Mouse (Mus musculus) hindbrain, embryonic 14.5 days (tissue): ENCODE results near the gene Rrad. TPM values are rescaled to one million over a fixed set of nuclear protein-coding genes. Genes with fewer than 3 reads are reported as not detected.
A peak's percentile ranks its signal among the peaks of the same experiment; 100 is the strongest.

Source experiments
- ATAC-seq: fragments of 200-750 bp; cut with Nextera tagmentation; 2 replicates; pipeline ENCODE4 v1.8.0; 2017; ENCODE audit warnings: moderate number of reproducible peaks, mild to moderate bottlenecking, moderate TSS enrichment, moderate library complexity; ENCODE audit not compliant: low FRiP score
- DNase-seq: peaks from one replicate; pipeline ENCODE4 v3.0.0-alpha.2; 2015; ENCODE audit warnings: low spot score
- H3K27ac ChIP-seq: fragments of 300-500 bp; sonication (generic); 2 replicates; pipeline ENCODE4 v1.5.1; 2014; ENCODE audit warnings: mild to moderate bottlenecking, moderate library complexity
- H3K27me3 ChIP-seq: fragments of 300-500 bp; sonication (generic); 2 replicates; pipeline ENCODE4 v1.6.1; 2014; ENCODE audit warnings: mild to moderate bottlenecking, low read length, mixed read lengths; ENCODE audit not compliant: control insufficient read depth, insufficient read depth
- H3K36me3 ChIP-seq: fragments of 300-500 bp; sonication (generic); replicated peaks from 2 replicates; pipeline ENCODE4 v1.6.1; 2014; ENCODE audit not compliant: control insufficient read depth, insufficient read depth
- H3K4me1 ChIP-seq: fragments of 300-500 bp; sonication (generic); replicated peaks from 2 replicates; pipeline ENCODE4 v1.6.1; 2014; ENCODE audit warnings: antibody characterized with exemption, low read length, mixed read lengths; ENCODE audit not compliant: control insufficient read depth, insufficient read depth
- H3K4me2 ChIP-seq: fragments of 300-500 bp; sonication (generic); replicated peaks from 2 replicates; pipeline ENCODE4 v1.6.1; 2014; ENCODE audit warnings: mild to moderate bottlenecking, moderate library complexity
- H3K4me3 ChIP-seq: fragments of 300-500 bp; sonication (generic); replicated peaks from 2 replicates; pipeline ENCODE4 v1.5.1; 2014; ENCODE audit warnings: mild to moderate bottlenecking, low read length
- H3K9ac ChIP-seq: fragments of 300-500 bp; sonication (generic); 2 replicates; pipeline ENCODE4 v1.6.1; 2014
- H3K9me3 ChIP-seq: fragments of 300-500 bp; sonication (generic); 2 replicates; pipeline ENCODE4 v1.6.1; 2016; ENCODE audit warnings: low read length; ENCODE audit not compliant: control insufficient read depth
- WGBS: fragments of 180-500 bp; shearing (Covaris S2); extraction: QIAGEN DNeasy Blood & Tissue Kit; methylation state at CpG from one replicate; pipeline ENCODE4 v1.1.7; 2014; 5-methylcytosine and 5-hydroxymethylcytosine counted together
- polyA plus RNA-seq: library from polyadenylated mRNA; unstranded; fragments of >200 nt; fragmentation: Nextera tagmentation; extraction: Ambion mirVana; gene quantifications from 2 replicates; pipeline ENCODE4 v1.2.1, GENCODE M21; 2014

Gene Rrad
- polyA plus RNA-seq, 1 experiment from 2014 or later: 3.9 TPM

DNA sequence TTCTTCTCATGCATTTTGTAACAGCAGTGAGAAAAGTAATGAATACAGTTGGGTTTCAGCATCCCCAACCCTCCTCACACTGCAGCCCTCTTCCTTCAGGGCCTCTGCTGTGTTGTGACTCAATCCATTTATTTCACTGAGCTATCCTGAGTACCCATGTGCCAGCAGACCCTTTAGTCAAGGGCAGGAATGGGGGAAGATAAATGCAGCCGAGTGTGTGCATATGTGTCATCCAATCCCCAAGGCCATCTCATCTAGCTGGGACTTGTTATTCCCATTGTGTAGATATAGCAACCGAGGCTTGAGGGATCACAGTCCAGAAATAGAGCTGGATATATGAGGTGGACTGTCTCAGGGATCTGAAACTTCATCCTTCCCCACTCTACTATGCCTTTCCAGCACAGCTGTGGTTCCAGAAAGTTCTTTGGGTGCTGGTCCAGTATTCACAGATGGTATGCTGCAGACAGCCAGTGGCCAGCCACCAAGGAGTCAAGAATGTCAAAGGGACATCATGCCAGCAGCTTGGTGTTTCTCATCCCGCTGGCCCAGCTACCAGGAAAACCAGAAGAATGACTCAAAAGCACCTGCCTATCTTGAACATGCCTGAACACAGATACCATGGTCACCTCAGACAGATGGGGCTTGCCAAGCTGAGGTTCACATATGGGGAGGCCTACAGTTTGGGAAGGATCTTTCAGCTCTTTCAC, 4.0 kb upstream of the Rrad start:
- peaks cover 26% of the 10 kb centered on the region for H3K36me3 ChIP-seq
- peaks cover 10% of the 10 kb centered on the region for H3K4me1 ChIP-seq
- ATAC-seq (no peak), DNase-seq (no peak)
- no peak overlapping the region for H3K27ac ChIP-seq
- no peak overlapping the region for H3K9ac ChIP-seq
- peaks cover 17% of the 10 kb centered on the region for H3K27me3 ChIP-seq
- 94% methylated on average over 3 of the region's 3 CpGs for WGBS
- H3K9me3 ChIP-seq: no peaks in the 10 kb centered on the region
- no peak overlapping the region for H3K4me2 ChIP-seq
- H3K4me3 ChIP-seq: no peak overlapping the region

DNA sequence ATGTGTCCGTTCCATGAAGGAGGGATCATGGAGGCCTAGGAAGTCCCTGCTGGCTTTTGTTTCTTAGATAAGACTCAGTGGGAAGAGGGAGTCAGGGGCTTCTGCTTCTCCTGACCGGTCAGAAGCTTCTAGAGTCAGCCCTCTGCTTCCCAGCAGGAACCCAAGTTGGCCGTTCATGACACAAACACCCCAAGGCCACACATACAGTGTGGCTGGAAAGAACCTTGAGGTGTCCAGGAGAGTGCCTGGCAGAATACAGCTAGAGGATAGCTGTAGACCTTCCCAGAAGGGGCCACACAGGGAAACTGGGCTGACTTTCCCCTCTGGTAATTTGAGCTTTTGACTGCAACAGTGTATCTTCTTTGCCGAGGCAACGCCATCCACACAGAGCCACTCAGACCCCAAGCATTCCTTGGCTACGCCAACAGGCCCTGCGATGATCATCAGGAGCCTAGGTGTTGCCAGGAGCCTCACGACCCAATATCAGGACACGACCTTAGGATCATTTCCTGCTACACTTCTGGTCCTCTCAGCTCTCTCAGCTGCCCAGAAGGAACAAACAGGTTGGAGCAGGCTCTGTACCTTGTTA, 2.1 kb upstream of the Rrad start:
- no peak for ATAC-seq
- 76% methylated on average over 9 of the region's 9 CpGs for WGBS
- Histone ChIP-seq H3K4me3 (no peak overlapping the region), H3K9ac (no peak overlapping the region), H3K4me1 (peaks cover 8% of the 10 kb centered on the region; the same call in 1 of the 2 replicates), H3K9me3 (no peaks in the 10 kb centered on the region), H3K36me3 (peaks cover 14% of the 10 kb centered on the region), H3K27ac (no peak overlapping the region), H3K4me2 (no peak overlapping the region), H3K27me3 (peaks cover 27% of the 10 kb centered on the region)
- DNase-seq: no peak

DNA sequence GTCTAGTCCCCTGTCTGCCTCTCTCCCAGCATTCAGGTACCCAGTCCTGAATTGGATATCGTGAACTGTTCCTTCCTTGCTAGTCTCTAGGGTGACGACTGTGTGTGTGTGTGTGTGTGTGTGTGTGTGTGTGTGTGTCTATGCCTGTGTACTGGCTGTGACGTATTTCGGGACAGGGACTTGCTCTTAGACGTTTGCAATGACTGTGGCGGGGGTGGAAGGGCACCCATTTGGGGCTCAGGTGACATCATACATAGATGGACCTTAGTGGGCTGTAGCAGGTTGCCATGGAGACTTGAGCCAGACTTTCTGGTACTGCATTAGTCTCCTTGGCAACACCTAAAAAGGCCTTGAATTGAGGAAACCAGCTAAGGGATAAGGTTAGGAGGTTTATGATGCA, 1.4 kb upstream of the Rrad start:
- Histone ChIP-seq H3K4me3 (no peak overlapping the region), H3K9ac (no peak overlapping the region), H3K4me1 (peaks cover 8% of the 10 kb centered on the region; the same call in 1 of the 2 replicates), H3K27ac (no peak overlapping the region), H3K4me2 (no peak overlapping the region), H3K36me3 (peaks cover 7% of the 10 kb centered on the region), H3K9me3 (no peaks in the 10 kb centered on the region), H3K27me3 (peaks cover 27% of the 10 kb centered on the region)
- DNase-seq (no peak), ATAC-seq (no peak)
- WGBS: 58% methylated on average over 6 of the region's 6 CpGs

DNA sequence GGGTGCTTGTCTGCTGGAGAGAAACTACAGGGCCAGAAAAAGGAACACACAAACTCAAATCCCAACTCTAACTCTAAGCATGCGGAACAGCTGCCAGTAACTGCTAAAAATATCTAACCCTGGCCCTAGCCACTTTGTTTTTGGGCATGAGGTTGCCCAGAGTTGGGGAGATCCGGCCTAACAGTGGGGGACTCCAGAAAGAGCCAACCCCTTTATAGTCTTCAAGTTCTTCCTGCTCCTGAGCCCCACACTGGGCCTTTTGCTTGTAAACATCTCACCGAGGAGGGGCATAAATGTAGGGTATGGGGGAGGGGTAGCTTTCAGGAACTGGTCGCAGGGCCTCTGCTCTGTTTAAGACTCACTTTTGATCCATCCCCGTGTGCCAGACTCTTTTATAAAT, 848 bp upstream of the Rrad start:
- DNase-seq (no peak), ATAC-seq (no peak)
- H3K27me3 ChIP-seq: peaks cover 27% of the 10 kb centered on the region
- peaks cover 7% of the 10 kb centered on the region for H3K36me3 ChIP-seq
- H3K27ac ChIP-seq: no peak overlapping the region
- 0 out of 2 replicates have a peak overlapping the region, but pooled peaks have one; percentile 26 for H3K4me3 ChIP-seq
- 0 out of 2 replicates have a peak overlapping the region, but pooled peaks have one; percentile 60 for H3K4me2 ChIP-seq
- H3K9me3 ChIP-seq: no peaks in the 10 kb centered on the region
- H3K9ac ChIP-seq: no peak overlapping the region
- H3K4me1 ChIP-seq: peaks cover 8% of the 10 kb centered on the region; the same call in 1 of the 2 replicates
- 28% methylated on average over 5 of the region's 5 CpGs for WGBS

DNA sequence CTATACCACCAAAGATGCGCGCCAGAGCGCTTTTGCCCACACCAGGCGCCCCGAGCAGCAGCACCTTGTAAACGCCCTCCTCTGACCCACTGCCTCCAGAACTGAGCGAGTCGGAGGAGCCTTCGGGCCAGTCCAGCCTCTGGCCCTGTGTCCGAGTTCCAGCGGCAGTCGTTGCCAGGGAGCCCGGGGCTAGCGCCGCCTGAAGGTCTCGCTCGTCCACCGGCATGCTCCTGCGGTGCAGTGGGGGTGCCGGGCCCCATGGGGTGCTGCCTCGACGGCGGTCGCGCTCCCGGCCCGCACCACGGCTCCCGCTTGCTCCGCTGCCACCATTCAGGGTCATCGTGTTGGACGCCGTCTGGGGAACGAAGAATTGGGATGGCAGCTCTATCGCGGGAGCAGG, 553 bp downstream of the Rrad start:
- peaks cover 6% of the 10 kb centered on the region for H3K36me3 ChIP-seq
- WGBS: under 1% methylated on average over 36 of the region's 36 CpGs
- H3K27me3 ChIP-seq: peaks cover 27% of the 10 kb centered on the region
- no peak overlapping the region for H3K27ac ChIP-seq
- H3K9ac ChIP-seq: peak overlapping the region; percentile 40; the same call in 1 of the 2 replicates
- DNase-seq: no peak
- no peaks in the 10 kb centered on the region for H3K9me3 ChIP-seq
- peaks cover 8% of the 10 kb centered on the region; the same call in 1 of the 2 replicates for H3K4me1 ChIP-seq
- H3K4me2 ChIP-seq: peak overlapping the region; percentile 60
- ATAC-seq: peak; percentile 18
- peak overlapping the region; percentile 26 for H3K4me3 ChIP-seq

DNA sequence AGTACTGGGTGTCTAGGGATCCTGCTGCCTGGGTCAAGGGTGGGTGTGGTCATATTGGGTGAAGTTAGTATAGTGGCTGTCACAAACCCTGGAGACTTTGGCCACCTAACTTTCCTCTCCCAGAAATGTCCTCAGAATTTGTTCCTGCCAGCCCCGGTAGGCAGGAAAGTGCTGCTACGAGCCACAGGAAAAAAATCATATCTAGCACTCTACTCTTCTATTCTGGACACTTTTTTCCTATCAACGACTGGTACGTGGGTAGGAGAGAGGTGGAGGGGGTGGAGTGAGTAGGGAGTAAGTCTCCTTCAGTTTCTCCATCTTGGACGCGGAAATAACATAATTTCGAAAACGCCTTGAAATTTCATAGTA, 1.0 kb downstream of the Rrad start:
- peak overlapping the region; percentile 60 for H3K4me2 ChIP-seq
- ATAC-seq (no peak), DNase-seq (no peak)
- 38% methylated on average over 8 of the region's 8 CpGs for WGBS
- peaks cover under 1% of the 10 kb centered on the region; the same call in 1 of the 2 replicates for H3K36me3 ChIP-seq
- no peak overlapping the region for H3K27ac ChIP-seq
- H3K27me3 ChIP-seq: peaks cover 27% of the 10 kb centered on the region
- H3K9ac ChIP-seq: no peak overlapping the region
- H3K4me3 ChIP-seq: no peak overlapping the region
- H3K4me1 ChIP-seq: peaks cover 8% of the 10 kb centered on the region; the same call in 1 of the 2 replicates
- H3K9me3 ChIP-seq: no peaks in the 10 kb centered on the region

DNA sequence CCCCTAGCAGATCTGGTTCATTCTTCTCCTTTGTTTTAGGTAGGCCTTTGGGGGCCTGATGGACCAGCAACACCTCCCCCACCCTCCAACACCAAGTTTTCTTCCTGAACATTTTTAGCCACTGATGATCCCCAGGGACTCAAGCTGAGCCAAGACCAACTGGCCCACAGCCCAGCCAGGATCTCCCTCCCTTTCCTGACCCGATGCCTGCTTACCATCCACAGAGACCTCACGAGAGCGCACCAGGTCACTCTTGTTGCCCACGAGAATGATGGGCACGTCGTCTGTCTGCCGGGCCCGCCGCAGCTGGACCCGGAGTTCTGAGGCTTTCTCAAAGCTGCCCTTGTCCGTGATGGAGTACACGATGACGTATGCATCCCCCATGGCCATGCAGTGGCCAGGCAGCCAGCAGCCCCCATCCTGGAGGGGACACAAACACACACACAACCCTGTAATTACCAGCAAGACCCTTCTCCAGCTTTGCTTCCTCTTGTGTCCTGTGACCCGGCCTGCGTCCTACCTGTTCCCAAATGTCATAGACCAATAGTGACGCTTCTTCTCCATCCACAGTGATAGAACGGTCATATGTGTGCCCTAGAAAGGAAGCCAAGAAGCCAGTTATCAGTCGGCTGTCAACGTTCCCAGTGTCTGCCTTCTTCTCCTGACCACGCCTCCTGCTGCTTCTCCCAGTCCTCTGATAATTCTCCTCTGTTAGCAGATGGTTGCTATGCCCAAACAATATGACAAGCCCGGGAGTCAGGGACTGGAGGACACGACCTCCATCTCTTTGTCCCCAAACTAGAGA, 1.6 kb downstream of the Rrad start:
- no peaks in the 10 kb centered on the region for H3K9me3 ChIP-seq
- DNase-seq (no peak), ATAC-seq (no peak)
- no peaks in the 10 kb centered on the region for H3K36me3 ChIP-seq
- WGBS: 73% methylated on average over 22 of the region's 22 CpGs
- H3K4me1 ChIP-seq: peaks cover 8% of the 10 kb centered on the region; the same call in 1 of the 2 replicates
- H3K27me3 ChIP-seq: peaks cover 27% of the 10 kb centered on the region
- H3K4me3 ChIP-seq: no peak overlapping the region
- H3K9ac ChIP-seq: no peak overlapping the region
- H3K27ac ChIP-seq: no peak overlapping the region
- no peak overlapping the region for H3K4me2 ChIP-seq

DNA sequence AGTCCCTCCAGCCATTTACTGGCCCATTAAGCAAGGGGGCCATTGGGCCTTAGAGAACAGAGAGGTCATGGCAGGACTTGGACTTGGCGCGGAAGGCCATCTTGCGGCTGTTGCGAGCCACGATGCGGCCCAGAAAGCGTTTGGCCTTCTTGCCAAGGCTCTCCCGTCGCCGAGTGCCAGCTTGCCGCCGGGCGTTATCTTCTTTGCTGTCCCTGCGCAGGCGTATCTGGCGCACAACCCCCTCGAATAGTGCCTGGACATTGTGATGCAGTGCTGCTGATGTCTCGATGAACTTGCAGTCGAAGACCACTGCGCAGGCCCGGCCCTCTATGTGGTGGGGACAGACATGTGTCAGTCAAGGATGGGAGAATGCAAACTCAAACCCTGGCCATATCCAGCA, 2.7 kb downstream of the Rrad start:
- Histone ChIP-seq H3K27ac (no peak overlapping the region), H3K9me3 (no peaks in the 10 kb centered on the region), H3K4me2 (no peak overlapping the region), H3K27me3 (peaks cover 27% of the 10 kb centered on the region), H3K36me3 (no peaks in the 10 kb centered on the region), H3K4me3 (no peak overlapping the region), H3K9ac (no peak overlapping the region), H3K4me1 (peaks cover 8% of the 10 kb centered on the region; the same call in 1 of the 2 replicates)
- 96% methylated on average over 21 of the region's 21 CpGs for WGBS
- no peak for DNase-seq
- ATAC-seq: no peak
